Mouse (Mus musculus) C2C12 (cell line): Measurements from ENCODE around the gene Ap3b1.
"Not testable (repeated sequence)": the region's sequence is repeated elsewhere in the genome, so short reads cannot be mapped to it uniquely, and the experiment has no call there.

Source experiments
- CEBPB ChIP-seq: IDR thresholded peaks from one replicate; pipeline ENCODE4 v1.6.1; 2011; ENCODE audit warnings: low read depth, mild to moderate bottlenecking, control low read depth, moderate library complexity
- CTCF ChIP-seq: IDR thresholded peaks from one replicate; pipeline ENCODE4 v1.5.1; 2011; ENCODE audit not compliant: control insufficient read depth, insufficient read depth, insufficient read length
- FOSL1 ChIP-seq: IDR thresholded peaks from one replicate; pipeline ENCODE4 v1.8.0; 2011; ENCODE audit warnings: mild to moderate bottlenecking, low read length; ENCODE audit not compliant: poor library complexity, insufficient read depth, severe bottlenecking
- MAX ChIP-seq: IDR thresholded peaks from one replicate; pipeline ENCODE4 v1.6.1; 2011; ENCODE audit warnings: mild to moderate bottlenecking, control low read depth
- MYOD1 ChIP-seq: IDR thresholded peaks from one replicate; pipeline ENCODE4 v1.6.1; 2011; ENCODE audit warnings: low read depth; ENCODE audit not compliant: control insufficient read depth, insufficient read length
- MYOG ChIP-seq: IDR thresholded peaks from one replicate; pipeline ENCODE4 v1.6.1; 2011; ENCODE audit not compliant: control insufficient read depth, insufficient read length; ENCODE audit errors: extremely low read depth
- USF1 ChIP-seq: IDR thresholded peaks from one replicate; pipeline ENCODE4 v1.6.1; 2011; ENCODE audit warnings: low read depth, mild to moderate bottlenecking, control low read depth, moderate library complexity

GRCm38 (mm10) chr13:94329005-94329404 is 29.8 kb upstream of the Ap3b1 start:
- not testable (repeated sequence) for TF ChIP-seq CTCF, MYOG, CEBPB, MAX, USF1, FOSL1, MYOD1
